Mouse (Mus musculus) small intestine, adult 2 months (tissue): ENCODE measurements at regions not wholly inside any gene's neighbourhood (a gene's known extent, or its start where the extent isn't known, plus 50 kb on each side); places are given as distances from the start of the nearest gene placed in this dataset.

Experiments
- CTCF ChIP-seq: fragments of 200-500 bp; IDR thresholded peaks from 2 replicates; pipeline ENCODE4 v1.5.1; 2012; ENCODE audit warnings: low read depth, mild to moderate bottlenecking, control low read depth, inconsistent platforms, low read length, moderate library complexity, mixed read lengths; ENCODE audit not compliant: insufficient replicate concordance, insufficient read length; ENCODE audit errors: extremely low read depth
- POLR2A ChIP-seq: fragments of 200-500 bp; IDR thresholded peaks from 2 replicates; pipeline ENCODE4 v1.6.1; 2012; ENCODE audit warnings: low read depth, mild to moderate bottlenecking, control low read depth, inconsistent platforms, low read length, moderate library complexity

GRCm38 (mm10) chr10:24384061-24384460, 160.7 kb downstream of the Moxd1 start:
- TF ChIP-seq POLR2A (no peak), CTCF (no peak)
